Mouse (Mus musculus) right cerebral cortex, postnatal 4 days (tissue): ENCODE results near the gene Hcls1.
A peak's percentile ranks its signal among the peaks of the same experiment; 100 is the strongest.

Source experiments
- DNase-seq: peaks from one replicate; pipeline ENCODE4 v3.0.0-alpha.2; 2022

Hcls1 gene

GRCm38 (mm10) chr16:36989999-36990625 is 55.3 kb downstream of the Hcls1 start, which contains the start of gene Fbxo40:
Fbxo40 (minus strand) TSS chr16:36990467.
- no peak for DNase-seq

- DNase-seq = no peak
Observed at GRCm38 (mm10) chr16:36997650-36998049, 62.9 kb downstream of the Hcls1 start.

GRCm38 (mm10) chr16:36999366-36999972 is 64.7 kb downstream of the Hcls1 start:
- DNase-seq = no peak

GRCm38 (mm10) chr16:37009262-37009661 is 74.5 kb downstream of the Hcls1 start:
- DNase-seq = no peak

GRCm38 (mm10) chr16:37010370-37010769 is 75.6 kb downstream of the Hcls1 start:
- DNase-seq = no peak

GRCm38 (mm10) chr16:37011061-37011921 is 76.5 kb downstream of the Hcls1 start, which contains the start of gene Polq:
Polq (plus strand) TSS chr16:37011786.
- DNase-seq = peak; percentile 89

GRCm38 (mm10) chr16:37011922-37012289 is 77.1 kb downstream of the Hcls1 start:
- no peak for DNase-seq

- no peak for DNase-seq
Observed at GRCm38 (mm10) chr16:37012336-37012735, 77.6 kb downstream of the Hcls1 start.
